Mouse (Mus musculus) T-helper 17 cell (primary cell): Measurements from ENCODE around the gene Fam69b.

Experiments used
- in situ Hi-C, 2 experiments: fragments of 300-600 bp; cut with MboI, MseI; formaldehyde crosslinking; loops; 1 replicate in 1 of 2; 2 replicates in 1 of 2; pipeline ENCODE4 v1.15.1; 2025; ENCODE audit warnings: high pct_unique_total_duplicates in 2 of 2

Fam69b gene

DNA sequence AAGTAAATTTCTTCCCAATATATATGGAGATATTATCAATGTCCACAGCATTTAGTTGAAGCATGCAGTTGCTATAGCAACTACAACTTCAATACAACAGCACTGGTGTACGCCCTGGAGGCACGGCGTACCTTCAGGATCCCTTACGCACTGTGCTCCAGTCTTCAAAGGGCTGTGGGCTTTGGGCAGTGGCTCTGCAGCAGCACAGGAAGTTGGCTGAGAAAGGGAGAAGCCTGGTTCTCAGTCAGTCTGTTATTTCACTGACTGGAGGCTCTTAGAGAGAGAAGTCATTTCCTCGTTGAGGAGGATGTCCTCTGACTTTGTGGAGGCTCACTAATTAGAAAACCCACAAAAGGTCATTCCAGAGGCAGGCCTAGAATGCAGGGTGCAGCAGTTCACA is 5.3 kb upstream of the Fam69b start:
- in situ Hi-C loops, result no loop called here

DNA sequence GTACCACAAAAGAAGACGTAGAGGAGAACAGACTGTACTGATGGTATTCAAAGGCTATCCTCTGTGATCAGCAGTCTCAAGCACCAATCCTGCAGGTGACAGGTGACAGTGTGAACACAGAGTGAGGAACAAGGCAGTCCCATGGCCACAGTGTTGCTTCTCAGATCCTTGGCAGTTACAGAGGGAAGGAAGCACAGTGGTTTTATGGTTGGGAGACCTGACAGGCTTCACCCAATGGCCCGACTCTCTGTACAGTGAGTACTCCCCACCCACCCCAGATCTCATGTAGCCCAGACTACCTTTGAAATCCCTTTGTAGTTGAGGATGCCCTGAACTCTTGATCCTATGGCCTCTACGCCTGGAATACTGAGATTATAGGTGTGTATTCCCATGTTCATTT is 2.8 kb upstream of the Fam69b start:
- in situ Hi-C loops, result no loop called here

DNA sequence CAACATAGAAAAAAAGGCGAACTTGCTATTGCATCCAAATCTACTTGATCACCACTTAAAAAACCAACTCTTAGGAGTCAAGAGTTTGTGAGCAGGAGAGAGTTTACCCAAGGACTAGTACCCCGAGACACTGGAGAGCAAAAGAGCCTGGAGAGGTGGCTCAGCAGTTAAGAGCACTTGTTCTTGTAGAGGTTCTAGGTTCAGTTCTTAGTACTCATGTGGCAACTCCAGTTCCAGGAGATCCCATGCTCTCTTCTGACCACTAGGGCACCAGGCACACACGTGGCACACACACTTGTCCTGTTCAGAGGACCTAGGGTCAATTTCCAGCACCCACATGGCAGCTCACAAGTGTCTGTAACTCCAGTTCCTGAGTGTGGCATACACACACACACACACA is 2.2 kb upstream of the Fam69b start:
- in situ Hi-C loops, result no loop called here

DNA sequence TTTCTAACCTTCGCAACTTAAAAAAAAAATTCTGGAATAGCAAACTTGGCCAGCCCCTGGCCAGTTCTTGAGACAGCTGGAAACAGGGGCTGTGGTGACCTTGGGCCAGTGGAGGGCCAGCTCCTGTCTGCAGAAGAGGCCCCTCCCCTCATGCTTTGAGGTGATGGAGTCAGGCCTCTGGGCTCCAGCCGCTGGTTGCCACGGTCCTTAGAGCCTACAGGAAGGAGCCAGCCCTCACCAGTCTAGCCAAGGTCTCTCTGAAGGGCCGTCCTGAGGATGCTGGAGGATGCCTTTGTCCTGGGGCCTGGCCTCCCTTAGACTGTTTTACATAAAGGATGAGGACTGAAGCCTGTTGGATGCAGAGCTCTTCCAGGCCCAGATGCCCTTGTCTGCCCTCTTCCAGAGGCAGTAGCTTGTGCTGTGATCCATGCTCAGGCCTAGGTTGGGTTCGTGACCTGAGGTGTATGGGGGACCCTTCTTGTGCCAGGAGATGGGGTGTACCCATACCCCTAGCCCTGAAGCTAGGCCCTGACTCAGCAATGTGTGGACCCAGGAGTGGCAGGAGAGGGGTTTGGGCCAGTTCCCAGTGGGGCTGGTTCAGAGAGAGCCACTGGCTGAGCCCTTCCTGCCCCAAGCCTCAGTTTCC is 658 bp downstream of the Fam69b start:
- in situ Hi-C loops, result no loop called here

DNA sequence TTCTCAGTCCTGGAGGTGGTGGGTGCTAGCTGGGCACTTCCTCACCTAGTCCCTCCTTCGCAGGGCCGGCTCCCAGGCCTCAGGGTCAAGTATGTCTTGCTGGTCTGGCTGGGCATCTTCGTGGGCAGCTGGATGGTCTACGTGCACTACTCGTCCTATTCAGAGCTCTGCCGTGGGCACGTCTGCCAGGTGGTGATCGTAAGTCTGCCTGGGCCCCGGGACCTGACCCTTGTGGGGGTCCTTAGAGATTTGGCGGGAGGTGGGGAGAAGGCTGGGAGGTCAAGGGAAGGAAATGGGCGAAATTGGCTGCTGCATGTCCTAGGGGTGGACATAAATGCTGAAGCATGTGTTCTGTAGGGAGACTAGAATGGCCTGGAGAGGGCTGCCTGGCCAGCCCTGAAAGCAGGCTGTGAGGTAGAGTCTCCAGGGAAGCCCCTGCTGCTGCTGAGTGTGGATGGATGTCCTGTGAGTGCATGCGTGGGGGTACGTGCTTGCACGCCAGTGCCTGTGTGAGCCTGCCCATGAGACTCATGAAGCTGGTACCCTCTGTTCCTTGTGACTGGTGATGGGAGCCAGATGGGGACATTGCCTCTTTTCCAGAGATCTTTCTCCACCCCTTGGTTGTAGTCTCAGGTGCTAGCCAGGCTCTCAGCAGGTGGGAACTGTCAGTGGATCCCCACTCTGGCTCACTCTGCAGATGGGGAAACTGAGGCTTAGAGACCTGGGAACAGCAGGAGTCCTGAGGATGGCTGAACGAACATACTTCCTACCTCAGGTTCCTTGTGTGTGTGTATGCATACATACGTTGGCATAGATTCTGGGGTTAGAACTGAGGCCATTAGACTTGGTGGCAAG is 4.5 kb downstream of the Fam69b start:
- in situ Hi-C loops, result no loop called here

DNA sequence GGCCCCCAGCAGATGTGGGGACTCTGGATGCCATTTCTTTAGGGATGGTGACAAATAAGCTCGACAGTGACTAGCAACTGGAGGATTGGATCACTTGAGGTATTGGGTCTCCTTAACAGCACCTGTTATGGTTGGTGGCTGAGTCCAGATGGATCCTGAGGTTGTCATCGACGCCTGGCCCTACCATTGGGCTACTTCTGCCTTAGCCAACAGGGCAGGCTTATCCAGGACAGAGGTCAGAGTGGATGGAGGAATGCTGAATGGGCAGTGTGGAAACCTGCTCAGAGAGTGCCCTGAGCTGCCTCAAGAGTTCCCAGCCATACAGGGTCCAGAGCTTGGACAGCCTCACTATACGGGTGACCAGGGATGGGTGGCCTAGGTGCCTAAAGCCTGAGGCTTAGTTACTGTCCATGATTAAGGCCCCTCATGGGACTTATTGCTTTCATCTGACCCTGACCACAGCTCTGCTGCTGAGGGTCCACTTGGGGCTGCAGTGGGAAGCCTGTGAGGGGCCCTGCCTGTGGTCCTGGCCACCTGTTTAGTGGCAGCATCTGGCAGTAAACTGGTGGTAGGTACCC is 5.8 kb downstream of the Fam69b start:
- in situ Hi-C loops, result no loop called here

DNA sequence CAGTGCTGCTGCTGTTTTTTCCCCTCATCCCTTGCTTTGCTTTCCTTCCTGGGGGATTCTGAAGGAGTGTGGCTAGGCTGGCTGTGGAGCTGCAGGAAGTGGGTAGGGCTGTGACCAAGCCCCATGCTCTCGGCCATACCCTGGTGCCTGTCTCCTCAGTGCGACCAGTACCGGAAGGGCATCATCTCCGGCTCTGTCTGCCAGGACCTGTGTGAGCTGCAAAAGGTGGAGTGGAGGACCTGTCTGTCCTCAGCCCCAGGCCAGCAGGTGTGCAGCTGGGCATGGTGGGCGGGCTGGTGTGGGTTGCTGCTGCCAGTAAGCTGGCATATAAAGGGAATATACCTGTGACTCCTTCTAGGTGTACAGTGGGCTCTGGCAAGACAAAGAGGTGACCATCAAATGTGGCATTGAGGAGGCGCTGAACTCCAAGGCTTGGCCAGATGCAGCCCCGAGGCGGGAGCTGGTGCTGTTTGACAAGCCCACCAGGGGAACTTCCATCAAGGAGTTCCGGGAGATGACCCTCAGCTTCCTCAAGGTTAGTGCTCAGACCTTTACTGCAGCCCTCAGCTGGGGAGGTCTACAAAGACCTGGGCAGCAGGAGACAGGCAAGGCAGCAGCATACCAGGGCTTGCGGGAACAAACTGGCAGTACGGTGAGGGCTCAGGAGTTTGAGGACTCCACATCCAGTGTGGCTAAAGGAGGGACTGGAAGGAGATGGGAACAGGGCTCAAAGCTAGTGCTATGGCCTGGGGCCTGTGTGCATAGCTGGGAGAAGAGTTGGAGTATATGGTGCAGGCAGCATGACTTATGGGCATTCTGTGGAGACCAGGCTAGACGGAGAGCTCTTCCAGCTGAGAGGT is 6.6 kb downstream of the Fam69b start:
- in situ Hi-C loops, result no loop called here

DNA sequence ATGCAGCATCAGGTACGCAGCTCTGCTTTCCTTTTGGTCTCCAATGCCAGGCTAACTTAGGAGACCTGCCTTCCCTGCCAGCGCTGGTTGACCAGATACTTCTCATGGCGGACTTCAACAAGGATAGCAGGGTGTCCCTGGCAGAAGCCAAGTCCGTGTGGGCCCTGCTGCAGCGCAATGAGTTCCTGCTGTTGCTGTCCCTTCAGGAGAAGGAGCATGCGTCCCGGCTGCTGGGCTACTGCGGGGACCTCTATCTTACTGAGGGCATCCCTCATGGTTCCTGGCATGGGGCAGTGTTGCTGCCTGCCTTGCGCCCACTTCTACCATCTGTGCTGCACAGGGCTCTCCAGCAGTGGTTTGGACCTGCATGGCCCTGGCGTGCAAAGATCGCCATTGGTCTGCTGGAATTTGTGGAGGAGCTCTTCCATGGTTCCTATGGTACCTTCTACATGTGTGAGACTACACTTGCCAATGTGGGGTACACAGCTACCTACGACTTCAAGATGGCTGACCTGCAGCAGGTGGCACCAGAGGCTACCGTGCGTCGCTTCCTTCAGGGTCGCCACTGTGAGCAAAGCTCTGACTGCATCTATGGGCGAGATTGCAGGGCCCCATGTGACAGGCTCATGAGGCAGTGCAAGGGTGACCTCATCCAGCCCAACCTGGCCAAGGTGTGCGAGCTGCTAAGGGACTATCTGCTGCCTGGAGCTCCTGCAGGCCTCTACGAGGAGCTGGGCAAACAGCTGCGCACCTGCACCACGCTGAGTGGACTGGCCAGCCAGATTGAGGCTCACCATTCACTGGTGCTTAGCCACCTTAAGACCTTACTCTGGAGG is 7.5 kb downstream of the Fam69b start:
- in situ Hi-C loops, result no loop called here

DNA sequence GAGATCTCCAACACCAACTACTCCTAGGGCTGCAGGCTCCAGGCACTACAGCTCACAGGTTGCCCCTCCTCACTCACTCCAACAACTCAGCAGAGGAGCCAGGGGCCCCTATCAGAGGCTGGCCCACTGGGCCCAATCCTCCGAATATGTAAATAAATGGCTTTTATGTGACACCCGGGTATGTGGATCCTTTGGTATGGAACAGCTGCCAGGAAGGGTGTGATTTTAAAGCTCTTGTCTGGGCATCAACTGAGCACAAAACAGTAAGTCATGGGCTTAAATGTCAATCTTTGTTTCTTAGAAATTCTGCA is 8.0 kb downstream of the Fam69b start:
- in situ Hi-C loops, result no loop called here

DNA sequence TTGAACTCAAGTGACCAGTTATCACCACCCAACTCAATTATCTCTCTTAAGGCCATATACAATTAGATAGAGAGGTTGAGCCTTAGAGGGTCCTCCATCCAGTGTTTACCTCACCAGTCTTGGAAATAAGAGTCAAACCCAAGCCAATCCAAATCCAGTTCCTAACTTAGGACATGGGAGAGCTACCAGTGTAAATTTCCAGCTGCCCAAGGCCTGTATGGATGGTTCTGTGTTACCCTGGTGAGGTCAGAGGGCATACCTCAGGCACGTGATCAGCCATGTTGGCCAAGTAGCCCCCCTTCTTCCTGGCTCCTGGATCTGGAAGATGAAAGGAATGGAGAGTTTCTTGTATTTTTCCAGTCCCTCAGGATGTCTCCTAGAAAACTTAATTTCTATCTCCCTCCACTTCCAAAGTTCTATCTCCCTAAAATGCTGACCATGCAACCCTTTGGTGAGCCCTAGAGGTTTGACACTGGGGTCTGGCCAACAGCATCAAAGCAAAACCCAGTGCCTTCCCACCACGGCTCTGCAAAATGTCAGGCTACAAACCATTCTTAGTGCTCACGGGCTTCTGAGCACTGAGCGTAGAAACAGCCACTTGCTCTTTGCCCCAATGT is 9.2 kb downstream of the Fam69b start:
- in situ Hi-C loops, result no loop called here

DNA sequence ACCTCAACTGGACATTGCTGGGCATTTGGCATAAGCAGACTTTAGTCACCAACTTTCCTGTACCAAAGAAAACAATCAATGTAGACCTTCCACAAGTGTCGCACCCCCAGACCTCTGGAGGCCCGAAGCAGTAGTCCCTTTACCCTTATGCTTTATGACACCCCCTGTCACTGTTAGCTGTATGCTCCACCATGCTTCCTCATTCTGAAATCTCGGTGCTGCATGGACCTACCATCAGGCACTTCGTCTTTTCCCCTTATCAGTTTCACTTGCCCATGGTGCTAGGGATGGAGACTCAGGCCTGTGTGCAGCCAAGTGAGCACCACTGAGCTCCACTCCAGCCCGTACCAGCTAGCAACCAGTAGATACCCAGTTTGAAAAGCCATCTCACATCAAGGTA is 9.8 kb downstream of the Fam69b start:
- in situ Hi-C loops, result no loop called here

DNA sequence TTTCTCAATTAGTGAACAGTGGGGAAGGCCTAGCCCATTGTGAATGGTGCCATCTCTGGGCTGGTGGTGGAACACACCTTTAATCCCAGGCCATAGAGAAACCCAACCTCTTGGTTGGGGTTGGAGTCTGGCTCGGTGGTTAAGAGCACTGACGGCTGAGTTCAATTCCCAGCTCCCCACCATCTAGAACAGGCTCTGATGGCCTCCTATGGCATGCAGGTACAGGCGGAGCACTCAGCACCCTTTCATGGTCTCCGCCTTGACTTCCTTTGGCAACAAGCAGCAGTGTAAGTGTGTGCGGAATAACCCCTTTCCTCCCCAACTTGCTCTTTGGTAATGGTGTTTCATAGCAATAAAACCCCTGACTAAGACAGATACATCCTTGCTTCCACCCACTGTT is 10.3 kb downstream of the Fam69b start:
- in situ Hi-C loops, result no loop called here

DNA sequence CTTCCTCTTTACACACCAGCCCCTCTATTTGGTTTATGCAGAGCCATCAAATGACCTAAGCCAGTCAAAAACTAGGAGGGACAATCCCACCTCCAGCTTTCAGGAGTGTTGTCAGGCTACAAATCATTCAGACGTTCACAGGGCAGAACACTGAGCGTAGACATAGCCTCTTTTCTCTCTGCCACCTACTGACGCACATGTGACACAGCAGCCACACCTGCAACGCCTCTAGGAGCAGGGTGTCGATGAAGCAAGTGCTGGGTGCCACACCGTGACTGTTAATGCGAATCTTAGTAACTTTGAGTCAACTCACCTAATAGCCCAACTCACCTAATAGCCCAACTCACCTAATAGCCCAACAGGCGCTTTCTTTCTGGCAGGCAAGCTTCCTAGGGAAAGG is 10.8 kb downstream of the Fam69b start:
- in situ Hi-C loops, result no loop called here

DNA sequence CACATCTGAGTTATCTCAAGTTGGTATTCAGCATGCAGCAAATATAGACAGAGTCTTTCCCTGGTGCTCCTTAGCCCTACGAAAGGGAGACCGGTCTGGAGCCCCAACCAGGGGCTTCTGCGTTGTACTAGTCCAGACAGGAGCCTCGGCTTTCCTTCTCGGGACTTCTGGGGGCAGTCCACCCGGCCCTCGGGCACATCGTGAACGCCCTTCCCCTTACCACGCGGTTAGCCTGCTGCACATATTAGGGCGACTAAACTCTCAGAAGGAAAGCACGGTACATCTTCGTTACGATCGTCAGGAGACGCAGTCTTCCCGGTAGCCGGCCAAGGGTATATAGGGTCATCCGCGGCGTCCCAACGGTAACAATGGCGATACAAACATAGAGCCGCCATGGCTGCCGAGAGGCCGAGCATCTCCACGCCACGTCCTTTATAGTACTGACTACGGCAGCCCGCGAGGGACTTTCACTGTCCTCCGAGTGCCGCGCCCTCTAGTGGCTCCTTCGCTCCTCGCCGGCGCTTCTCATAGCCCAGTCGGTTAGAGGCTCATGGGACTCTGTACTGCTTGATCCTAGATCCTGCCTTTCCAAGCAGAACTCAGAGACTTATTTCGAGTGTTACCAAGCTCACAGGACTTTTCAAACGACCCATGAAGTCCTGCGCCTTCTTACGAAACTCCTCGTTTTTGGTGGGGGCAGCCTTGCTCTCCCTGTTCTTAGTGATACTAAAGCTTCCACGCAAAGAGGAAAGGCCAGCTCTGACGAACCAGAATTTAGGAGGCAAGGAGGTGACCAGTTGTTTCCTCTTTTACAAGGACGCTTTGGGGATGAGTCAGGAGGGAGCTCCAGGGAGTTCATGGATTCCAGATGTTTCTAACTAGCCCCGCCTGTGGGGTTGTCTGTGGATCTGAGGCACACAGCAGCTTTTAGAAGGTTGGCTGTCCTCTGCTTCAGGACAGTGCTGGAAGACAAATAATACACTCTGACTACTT is 11.9 kb downstream of the Fam69b start:
- in situ Hi-C loops, result loop anchor here (5.0 kb wide), 2 partner anchors 262 to 397 kb away; partner anchors contain the start of gene Surf6 (in 1 of the 2)

DNA sequence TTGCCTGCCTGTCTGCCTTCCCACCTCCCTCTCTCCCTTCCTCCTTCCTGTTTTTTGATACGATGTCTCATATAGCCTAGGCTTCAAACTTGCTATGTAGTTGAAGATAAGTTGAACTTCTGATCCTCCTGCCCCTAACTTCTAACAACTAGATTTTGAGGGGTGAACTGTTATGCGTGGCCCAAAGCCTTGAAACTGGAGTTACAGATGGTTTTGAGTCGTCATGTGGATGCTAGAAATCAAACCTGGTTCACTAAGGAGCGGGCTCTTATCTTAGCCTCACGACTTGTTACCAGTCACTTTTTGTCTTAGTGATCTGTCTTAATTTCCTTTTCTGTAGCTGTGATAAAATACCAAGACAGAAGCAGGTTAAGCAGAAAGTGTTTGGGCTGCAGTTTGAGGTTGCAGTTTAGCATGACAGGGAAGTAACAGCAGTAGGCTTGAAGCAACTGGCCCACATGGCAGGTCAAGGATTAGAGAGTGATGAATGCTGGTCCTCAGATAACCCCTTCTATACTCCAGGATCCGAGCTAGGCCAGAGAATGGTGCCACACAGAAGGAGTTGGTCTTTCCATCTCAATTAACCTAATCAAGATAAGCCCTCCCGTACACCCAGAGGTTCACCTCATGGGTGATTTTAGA is 12.9 kb downstream of the Fam69b start:
- in situ Hi-C loops, result loop anchor here (5.0 kb wide), 2 partner anchors 261 to 396 kb away; partner anchors contain the start of gene Surf6 (in 1 of the 2)

DNA sequence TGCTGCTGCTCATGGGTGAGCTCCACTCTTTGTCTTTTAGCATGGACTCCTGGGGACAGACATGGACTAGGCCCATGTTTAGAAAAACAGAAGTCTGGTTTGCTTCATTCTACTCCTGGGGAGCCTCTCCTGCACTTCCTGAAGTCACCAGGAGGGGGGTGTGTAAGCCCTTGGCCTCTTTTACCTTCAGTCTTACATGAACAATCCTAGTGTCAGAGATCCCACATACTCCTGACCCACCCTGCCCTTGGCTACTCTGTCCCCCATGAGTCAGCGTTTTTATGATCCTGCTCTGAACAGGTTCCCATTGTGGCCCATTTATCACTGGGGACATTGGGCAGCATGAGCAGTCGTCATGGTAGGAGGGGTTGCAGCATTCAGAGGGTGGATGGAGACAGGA is 15.7 kb downstream of the Fam69b start:
- in situ Hi-C loops, result loop anchor here (5.0 kb wide), 2 partner anchors 258 to 393 kb away; partner anchors contain the start of gene Surf6 (in 1 of the 2)

DNA sequence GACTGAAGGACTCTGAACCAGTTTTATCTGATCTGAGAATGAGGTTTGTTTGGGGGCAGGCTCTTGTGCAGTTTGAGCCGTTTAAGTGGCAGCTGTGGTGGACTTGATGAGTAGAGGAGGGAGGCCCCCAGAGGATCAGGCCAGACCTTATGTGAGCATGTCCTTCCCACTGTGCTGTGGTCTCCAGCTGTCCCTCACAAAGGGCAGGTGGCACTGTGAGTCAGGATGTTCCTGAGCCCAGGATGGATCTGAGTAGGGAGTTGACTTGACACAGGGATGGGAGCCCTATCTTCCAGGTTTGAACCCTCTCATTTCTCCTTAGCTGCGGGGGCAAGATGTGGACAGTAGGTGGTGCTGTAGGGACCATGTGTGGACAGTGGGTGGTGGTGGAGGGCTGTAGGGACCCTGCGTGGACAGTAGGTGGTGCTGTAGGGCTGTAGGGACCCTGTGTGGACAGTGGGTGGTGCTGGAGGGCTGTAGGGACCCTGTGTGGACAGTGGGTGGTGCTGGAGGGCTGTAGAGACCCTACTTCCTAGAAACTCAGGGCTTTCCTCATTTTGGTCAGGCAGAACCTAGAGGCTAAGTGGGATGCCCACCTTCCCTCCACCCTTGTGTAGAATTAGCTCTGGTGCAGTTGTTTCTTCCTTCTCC is 18.5 kb downstream of the Fam69b start:
- in situ Hi-C loops, result no loop called here

DNA sequence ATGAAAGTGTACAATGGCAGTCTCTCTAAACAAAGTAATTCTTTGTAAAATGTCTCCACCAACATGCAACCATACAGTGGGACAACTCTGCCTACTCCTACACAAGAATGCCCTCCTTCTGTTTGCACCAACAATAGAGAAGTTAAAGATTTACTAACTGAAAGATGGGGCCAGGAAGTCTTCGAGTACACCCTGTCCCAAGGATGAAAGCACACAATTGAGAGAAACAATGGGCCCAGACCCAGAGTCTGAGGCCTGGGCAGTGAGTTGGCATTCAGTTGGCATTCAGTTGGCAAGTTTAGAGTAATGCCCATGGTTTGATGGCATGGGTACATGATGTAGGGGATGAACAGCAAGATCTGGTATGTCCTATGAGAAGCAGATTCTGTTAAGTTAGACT is 26.4 kb downstream of the Fam69b start:
- in situ Hi-C loops, result loop anchor here in 1 of 2 experiments (5.0 kb wide), 1 partner anchor 243 kb away; no protein-coding TSS in a partner anchor
